Mouse (Mus musculus): ENCODE results near the gene Lrfn1. TPM values are rescaled to one million over a fixed set of nuclear protein-coding genes. Genes with fewer than 3 reads are reported as not detected.

The Lrfn1 gene
- 1.8 TPM for total RNA-seq (2023)

DNA sequence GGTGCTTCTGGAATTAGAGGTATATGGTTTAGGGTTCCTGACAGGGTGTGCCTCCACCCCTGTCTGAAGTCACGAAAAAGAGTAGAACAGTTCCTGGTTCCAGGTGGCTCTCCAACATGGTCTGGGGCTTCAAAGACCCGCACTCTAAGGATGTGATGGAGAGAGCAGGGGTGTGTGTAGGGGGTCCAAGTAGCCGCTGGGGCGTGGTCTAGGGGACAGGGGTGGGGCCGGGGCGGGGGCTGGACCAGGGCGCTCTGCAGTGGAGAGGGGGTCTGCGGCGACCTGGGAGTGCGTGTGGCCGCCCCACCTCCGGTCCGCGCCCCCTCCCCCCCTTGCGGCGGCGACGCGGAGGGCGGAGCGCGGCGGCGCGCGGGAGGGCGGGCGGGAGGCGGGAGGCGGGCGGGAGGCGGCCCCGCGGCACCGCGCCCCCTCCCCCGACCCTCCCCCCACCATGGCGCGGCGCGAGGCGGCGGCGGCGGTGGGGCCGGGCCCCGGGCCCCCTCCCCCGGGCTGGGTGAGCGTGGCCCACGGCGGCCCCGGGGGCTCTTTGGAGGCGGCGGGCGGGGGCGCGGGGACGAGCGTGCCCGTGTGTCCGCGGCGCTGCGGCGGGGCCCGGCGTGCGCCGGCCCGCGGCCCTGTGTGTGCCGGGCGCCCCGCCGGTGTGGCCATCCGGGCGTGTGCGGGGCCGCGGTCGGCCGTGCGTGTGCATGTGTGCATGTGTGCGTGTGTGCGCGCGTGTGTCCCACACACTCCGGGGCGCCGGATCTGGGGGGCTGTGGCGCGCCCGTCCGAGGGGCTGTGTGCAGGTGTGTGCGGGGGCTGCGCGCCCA, at the start of gene Lrfn1:
Gene Lrfn1, plus strand, starts transcription at position 450 of the 830 bp plus-strand sequence.

DNA sequence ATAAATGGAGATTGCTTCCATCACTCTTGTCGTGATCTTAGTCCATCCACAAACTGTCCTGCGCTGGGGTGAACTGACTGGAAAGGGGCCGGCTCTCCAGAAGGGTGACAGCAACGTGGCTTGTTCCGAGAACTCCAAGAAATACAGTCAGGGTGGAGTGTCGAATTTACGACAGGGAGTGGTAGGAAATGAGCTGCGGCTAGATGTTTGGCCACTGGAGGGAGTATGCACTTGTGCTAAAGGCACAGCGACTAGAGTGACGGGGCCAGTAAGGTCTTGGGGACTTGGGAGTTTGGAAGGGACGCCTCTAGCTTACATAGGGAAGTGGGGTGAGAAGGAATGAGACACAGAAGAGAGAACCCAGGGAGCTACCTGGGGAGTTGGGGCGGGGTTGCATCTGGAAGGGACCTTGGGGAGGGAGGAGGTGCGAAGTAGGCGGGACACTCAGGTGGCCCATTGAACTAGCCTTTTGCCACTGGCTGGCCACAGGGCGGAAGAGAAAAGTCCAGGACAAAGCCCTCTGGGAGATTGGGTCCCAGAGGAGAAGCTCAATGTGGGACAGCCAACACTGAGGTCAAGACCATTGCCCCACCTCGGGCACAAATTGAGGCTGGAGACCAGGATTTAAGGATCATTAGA, 14.7 kb upstream of the Lrfn1 start, which contains the start of gene Gmfg:
Gene Gmfg, plus strand, starts transcription at position 516 of the 639 bp plus-strand sequence.

GRCm38 (mm10) chr7:28510405-28510974, 58.7 kb downstream of the Lrfn1 start, which contains the start of gene Ifnl2:
Gene Ifnl2, minus strand, starts transcription at chr7:28510455.

Other genes starting within 250 kb of the Lrfn1 start
- gene Eid2, start 184.1 kb upstream of the Lrfn1 start, total RNA-seq (2023), result 7.1 TPM
- 3.8 TPM for gene Eid2b, start 174.2 kb upstream of the Lrfn1 start, total RNA-seq (2023)
- gene Selenov, start 160.8 kb upstream of the Lrfn1 start, total RNA-seq (2023), result not detected
- not detected for gene Dll3, start 149.7 kb upstream of the Lrfn1 start, total RNA-seq (2023)
- 30.4 TPM for gene Timm50, start 139.9 kb upstream of the Lrfn1 start, total RNA-seq (2023)
- 171 TPM for gene Supt5, start 113.2 kb upstream of the Lrfn1 start, total RNA-seq (2023)
- gene Rps16, start 101.3 kb upstream of the Lrfn1 start, total RNA-seq (2023), result 4,922 TPM
- gene Plekhg2, start 79.4 kb upstream of the Lrfn1 start, total RNA-seq (2023), result 159 TPM
- gene Zfp36, start 71.7 kb upstream of the Lrfn1 start, total RNA-seq (2023), result 225 TPM
- 22.9 TPM for gene Med29, start 59.3 kb upstream of the Lrfn1 start, total RNA-seq (2023)
- gene Paf1, start 59.0 kb upstream of the Lrfn1 start, total RNA-seq (2023), result 150 TPM
- 274 TPM for gene Gmfg, start 14.5 kb upstream of the Lrfn1 start, total RNA-seq (2023)
- not detected for gene Ifnl2, start 58.5 kb downstream of the Lrfn1 start, total RNA-seq (2023)
- gene Ifnl3, start 70.9 kb downstream of the Lrfn1 start, total RNA-seq (2023), result not detected
- not detected for gene Sycn, start 88.9 kb downstream of the Lrfn1 start, total RNA-seq (2023)
- gene Nccrp1, start 95.3 kb downstream of the Lrfn1 start, total RNA-seq (2023), result 0.50 TPM
- gene Samd4b, start 146.2 kb downstream of the Lrfn1 start, total RNA-seq (2023), result 57.6 TPM
- 8.9 TPM for gene Pak4, start 146.2 kb downstream of the Lrfn1 start, total RNA-seq (2023)
- gene Acp7, start 179.4 kb downstream of the Lrfn1 start, total RNA-seq (2023), result not detected
- 2.4 TPM for gene Fbxo27, start 240.9 kb downstream of the Lrfn1 start, total RNA-seq (2023)

All from CD4-positive naive resting alpha-beta T cell, adult 76 days (primary cell).